Mouse (Mus musculus) T-cell, adult 66 days (primary cell): ENCODE data around the gene Casp6. TPM values are rescaled to one million over a fixed set of nuclear protein-coding genes. Genes with fewer than 3 reads are reported as not detected.

ENCODE experiments used
- total RNA-seq, 2 experiments: library from RNA; stranded (reverse); gene quantifications; 3 replicates in 1 of 2; 4 replicates in 1 of 2; pipeline ENCODE4 v1.2.4; 2023

Gene Casp6
- total RNA-seq, result 10 to 100 TPM; 17.7 to 22.6 TPM

DNA sequence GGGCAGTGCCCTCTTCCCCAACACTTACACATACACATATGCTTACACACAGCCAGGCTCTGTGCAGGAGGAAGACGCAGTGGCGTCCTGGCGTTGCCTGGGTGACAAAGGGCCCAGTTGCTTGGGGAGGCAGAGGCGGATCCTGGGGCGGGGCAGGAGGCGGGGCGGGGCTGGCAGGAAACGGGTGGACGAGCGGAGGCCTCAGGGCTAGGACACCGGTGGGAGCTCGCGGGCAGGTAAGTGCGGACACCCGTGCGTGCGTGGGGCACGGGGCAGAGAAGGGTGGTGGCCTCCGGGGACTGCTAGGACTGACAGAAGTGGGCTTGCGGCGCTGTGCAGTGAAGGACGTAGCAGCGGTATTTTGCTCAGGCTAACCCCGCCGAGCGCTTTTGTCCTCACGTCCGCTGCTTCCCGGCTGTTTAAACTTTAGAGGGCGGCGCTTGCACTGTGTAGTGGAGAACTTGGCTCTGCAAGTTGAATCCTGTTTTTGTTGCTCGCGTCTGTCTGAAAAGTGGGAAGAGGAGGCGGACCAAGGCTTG, at the start of gene Casp6:
Casp6 (plus strand) TSS at position 155 of the 539 bp plus-strand sequence.

DNA sequence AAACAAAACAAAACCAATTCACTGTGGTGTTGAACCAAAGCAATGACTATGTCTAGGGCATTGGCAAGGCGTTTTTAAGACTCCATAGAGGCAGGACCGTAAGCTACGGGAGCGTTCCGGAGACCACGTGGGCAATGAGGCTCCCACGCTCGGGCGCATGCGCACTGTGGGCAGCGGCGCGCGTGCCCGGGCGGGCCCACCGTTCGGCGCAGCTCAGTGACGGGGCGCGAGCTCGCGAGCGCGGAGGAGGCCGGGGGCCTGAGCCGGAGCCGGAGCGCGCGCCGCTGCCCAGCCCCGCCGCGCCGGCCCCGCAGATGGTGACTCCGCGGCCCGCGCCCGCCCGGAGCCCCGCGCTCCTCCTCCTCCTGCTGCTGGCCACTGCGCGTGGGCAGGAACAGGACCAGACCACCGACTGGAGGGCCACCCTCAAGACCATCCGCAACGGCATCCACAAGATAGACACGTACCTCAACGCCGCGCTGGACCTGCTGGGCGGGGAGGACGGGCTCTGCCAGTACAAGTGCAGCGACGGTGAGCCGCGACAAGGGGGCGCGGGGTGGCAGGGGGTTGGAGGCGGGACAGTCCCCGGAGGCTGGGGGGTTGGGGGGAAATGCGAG, 22.7 kb upstream of the Casp6 start, which contains the start of gene Pla2g12a:
Pla2g12a (plus strand) TSS at position 202 of the 617 bp plus-strand sequence.

Other genes with a start within 250 kb of the Casp6 start
- 1 to 10 TPM; 1.5 to 4.0 TPM for gene Egf, start 146.1 kb upstream of the Casp6 start, total RNA-seq
- gene Lrit3, start 97.4 kb upstream of the Casp6 start, total RNA-seq, result not detected
- gene Rrh, start 78.8 kb upstream of the Casp6 start, total RNA-seq, result 1 to 10 TPM; 2.5 to 4.3 TPM
- gene Gar1, start 70.0 kb upstream of the Casp6 start, total RNA-seq, result 10 to 100 TPM; 82.0 to 91.1 TPM
- not detected for gene Cfi, start 65.5 kb upstream of the Casp6 start, total RNA-seq
- 10 to 100 TPM in 1 of 2 experiments, 1 to 10 TPM in 1; 9.7 to 13.0 TPM for gene Pla2g12a, start 22.8 kb upstream of the Casp6 start, total RNA-seq
- 1 to 10 TPM; 2.0 to 2.7 TPM for gene Mcub, start 68.8 kb downstream of the Casp6 start, total RNA-seq
- gene Sec24b, start 160.1 kb downstream of the Casp6 start, total RNA-seq, result 100 to 1,000 TPM; 145 to 147 TPM
- not detected for gene Col25a1, start 230.1 kb downstream of the Casp6 start, total RNA-seq